Mouse (Mus musculus) kidney, adult 11 months (tissue): ENCODE measurements around the gene Ptprn2.
"Not testable (repeated sequence)": the region's sequence is repeated elsewhere in the genome, so short reads cannot be mapped to it uniquely, and the experiment has no call there.

Experiments
- DNase-seq: peaks from one replicate; pipeline ENCODE4 v3.0.0; 2022

The Ptprn2 gene

GRCm38 (mm10) chr12:116485591-116486403 lies at the start of gene Ptprn2:
Gene Ptprn2 (plus strand): TSS chr12:116485720.
- DNase-seq = peak; percentile 30

GRCm38 (mm10) chr12:116436125-116436524 lies 49.4 kb upstream of the Ptprn2 start:
- DNase-seq = no peak

- peak; percentile 65 for DNase-seq
Measured at GRCm38 (mm10) chr12:116438591-116438990, 46.9 kb upstream of the Ptprn2 start.

- DNase-seq = no peak
Measured at GRCm38 (mm10) chr12:116442184-116442583, 43.3 kb upstream of the Ptprn2 start.

GRCm38 (mm10) chr12:116449536-116449935 lies 36.0 kb upstream of the Ptprn2 start:
- peak; percentile 48 for DNase-seq

- DNase-seq = no peak
Measured at GRCm38 (mm10) chr12:116460379-116461065, 25.0 kb upstream of the Ptprn2 start.

GRCm38 (mm10) chr12:116467030-116467429 lies 18.5 kb upstream of the Ptprn2 start:
- no peak for DNase-seq

- DNase-seq = no peak
Measured at GRCm38 (mm10) chr12:116468348-116468747, 17.2 kb upstream of the Ptprn2 start.

- no peak for DNase-seq
Measured at GRCm38 (mm10) chr12:116469096-116469495, 16.4 kb upstream of the Ptprn2 start.

- no peak for DNase-seq
Measured at GRCm38 (mm10) chr12:116473264-116473663, 12.3 kb upstream of the Ptprn2 start.

- no peak for DNase-seq
Measured at GRCm38 (mm10) chr12:116473761-116474160, 11.8 kb upstream of the Ptprn2 start.

GRCm38 (mm10) chr12:116474676-116475075 lies 10.8 kb upstream of the Ptprn2 start:
- no peak for DNase-seq

- no peak for DNase-seq
Measured at GRCm38 (mm10) chr12:116478771-116479170, 6.7 kb upstream of the Ptprn2 start.

GRCm38 (mm10) chr12:116481921-116482320 lies 3.6 kb upstream of the Ptprn2 start:
- DNase-seq = no peak

- no peak for DNase-seq
Measured at GRCm38 (mm10) chr12:116483581-116483980, 1.9 kb upstream of the Ptprn2 start.

- DNase-seq = no peak
Measured at GRCm38 (mm10) chr12:116484991-116485390, 529 bp upstream of the Ptprn2 start.

GRCm38 (mm10) chr12:116486404-116486730 lies 847 bp downstream of the Ptprn2 start:
- DNase-seq = no peak

GRCm38 (mm10) chr12:116488836-116489235 lies 3.3 kb downstream of the Ptprn2 start:
- DNase-seq = no peak

GRCm38 (mm10) chr12:116490575-116491356 lies 5.2 kb downstream of the Ptprn2 start:
- DNase-seq = no peak

GRCm38 (mm10) chr12:116498666-116499065 lies 13.1 kb downstream of the Ptprn2 start:
- DNase-seq = no peak

- no peak for DNase-seq
Measured at GRCm38 (mm10) chr12:116500652-116501051, 15.1 kb downstream of the Ptprn2 start.

GRCm38 (mm10) chr12:116512482-116512881 lies 27.0 kb downstream of the Ptprn2 start:
- DNase-seq = no peak

- not testable (repeated sequence) for DNase-seq
Measured at GRCm38 (mm10) chr12:116513788-116514187, 28.3 kb downstream of the Ptprn2 start.

- DNase-seq = no peak
Measured at GRCm38 (mm10) chr12:116515824-116516223, 30.3 kb downstream of the Ptprn2 start.
